Mouse (Mus musculus) hindbrain, embryonic 16.5 days (tissue): ENCODE measurements around the gene Ntn4. TPM values are rescaled to one million over a fixed set of nuclear protein-coding genes. Genes with fewer than 3 reads are reported as not detected.
"Not testable (repeated sequence)": the region's sequence is repeated elsewhere in the genome, so short reads cannot be mapped to it uniquely, and the experiment has no call there.

ENCODE experiments used
- ATAC-seq: fragments of 200-750 bp; cut with Nextera tagmentation; 2 replicates; pipeline ENCODE4 v1.8.0; 2017; ENCODE audit warnings: moderate TSS enrichment, moderate library complexity
- H3K27ac ChIP-seq: fragments of 300-500 bp; sonication (generic); 2 replicates; pipeline ENCODE4 v1.5.1; 2014; ENCODE audit warnings: low read depth, mild to moderate bottlenecking, control low read depth, low read length, moderate library complexity
- H3K27me3 ChIP-seq: fragments of 300-500 bp; sonication (generic); replicated peaks from 2 replicates; pipeline ENCODE4 v1.6.1; 2014; ENCODE audit warnings: low read length; ENCODE audit not compliant: control insufficient read depth, insufficient read depth
- H3K36me3 ChIP-seq: fragments of 300-500 bp; sonication (generic); 2 replicates; pipeline ENCODE4 v1.6.1; 2014; ENCODE audit warnings: mild to moderate bottlenecking, low read length, moderate library complexity, mixed read lengths; ENCODE audit not compliant: control insufficient read depth, insufficient read depth
- H3K4me1 ChIP-seq: fragments of 300-500 bp; sonication (generic); 2 replicates; pipeline ENCODE4 v1.6.1; 2014; ENCODE audit warnings: low read depth, low read length; ENCODE audit not compliant: control insufficient read depth, insufficient read depth
- H3K4me2 ChIP-seq: fragments of 300-500 bp; sonication (generic); 2 replicates; pipeline ENCODE4 v1.6.1; 2014; ENCODE audit warnings: mild to moderate bottlenecking, low read length, control low read depth, moderate library complexity
- H3K4me3 ChIP-seq: fragments of 300-500 bp; sonication (generic); 2 replicates; pipeline ENCODE4 v1.5.1; 2014; ENCODE audit warnings: mild to moderate bottlenecking, low read length, control low read depth, moderate library complexity
- H3K9ac ChIP-seq: fragments of 300-500 bp; sonication (generic); 2 replicates; pipeline ENCODE4 v1.6.1; 2014; ENCODE audit warnings: low read depth, mild to moderate bottlenecking, control low read depth, low read length, moderate library complexity
- H3K9me3 ChIP-seq: fragments of 300-500 bp; sonication (generic); 2 replicates; pipeline ENCODE4 v1.6.1; 2014; ENCODE audit warnings: mild to moderate bottlenecking, low read length, moderate library complexity; ENCODE audit not compliant: control insufficient read depth
- whole genome bisulfite sequencing: fragments of 180-500 bp; shearing (Covaris S2); extraction: QIAGEN DNeasy Blood & Tissue Kit; methylation state at CpG from one replicate; pipeline ENCODE4 v1.1.7; 2014; 5-methylcytosine and 5-hydroxymethylcytosine counted together
- polyA plus RNA-seq: library from polyadenylated mRNA; unstranded; fragments of >200 nt; fragmentation: Nextera tagmentation; extraction: Ambion mirVana; gene quantifications from 2 replicates; pipeline ENCODE4 v1.2.1, GENCODE M21; 2015

Gene Ntn4
- polyA plus RNA-seq, 1 experiment from 2014 or later = 0.81 TPM

DNA sequence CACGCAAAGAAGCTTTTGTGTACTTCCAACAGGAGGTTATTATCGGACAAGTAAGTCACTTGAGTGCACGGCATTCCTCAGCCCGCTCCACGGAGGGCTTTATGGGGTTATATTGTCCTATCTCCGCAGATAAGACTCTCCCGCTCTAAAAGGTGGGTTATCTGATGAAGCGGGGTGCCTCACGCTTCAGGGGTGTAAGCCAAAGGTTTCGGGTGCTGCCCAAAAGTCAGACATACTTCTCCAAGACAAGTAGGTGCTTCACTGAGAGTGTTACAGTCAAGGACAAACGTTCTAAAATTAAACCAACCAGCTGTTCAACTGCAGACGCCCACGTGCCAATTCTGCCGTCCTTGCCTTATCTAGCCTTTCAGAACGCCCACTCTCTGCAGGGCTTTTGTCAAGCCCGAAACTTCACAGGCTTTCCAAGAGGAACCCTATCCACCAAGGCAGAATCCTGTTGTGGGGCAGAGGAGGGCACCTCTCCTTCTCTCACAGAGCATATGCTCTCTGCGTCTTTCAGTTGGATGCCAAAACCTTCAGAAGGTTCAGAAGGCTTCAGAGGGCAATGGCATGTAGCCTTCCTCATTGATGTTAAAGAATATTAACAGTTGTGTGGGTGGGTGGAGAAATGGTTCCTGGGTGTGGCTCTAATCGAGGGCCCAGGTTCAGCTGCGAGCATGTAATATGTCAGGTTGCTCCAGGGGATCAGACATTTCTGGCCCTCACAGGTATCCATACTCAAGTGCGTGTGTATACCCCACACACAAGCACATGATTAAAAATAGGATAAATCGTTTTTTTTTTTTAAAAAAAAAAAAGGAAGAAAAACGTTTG, 32.4 kb downstream of the Ntn4 start:
- no peak for ATAC-seq
- H3K9ac ChIP-seq = no peak overlapping the region
- H3K4me3 ChIP-seq = no peak overlapping the region
- H3K4me1 ChIP-seq = no peaks in the 10 kb centered on the region
- 84% methylated on average over 22 of the region's 22 CpGs for WGBS
- no peak overlapping the region for H3K4me2 ChIP-seq
- no peaks in the 10 kb centered on the region for H3K36me3 ChIP-seq
- no peak overlapping the region for H3K27ac ChIP-seq
- no peaks in the 10 kb centered on the region for H3K27me3 ChIP-seq
- H3K9me3 ChIP-seq = no peaks in the 10 kb centered on the region

DNA sequence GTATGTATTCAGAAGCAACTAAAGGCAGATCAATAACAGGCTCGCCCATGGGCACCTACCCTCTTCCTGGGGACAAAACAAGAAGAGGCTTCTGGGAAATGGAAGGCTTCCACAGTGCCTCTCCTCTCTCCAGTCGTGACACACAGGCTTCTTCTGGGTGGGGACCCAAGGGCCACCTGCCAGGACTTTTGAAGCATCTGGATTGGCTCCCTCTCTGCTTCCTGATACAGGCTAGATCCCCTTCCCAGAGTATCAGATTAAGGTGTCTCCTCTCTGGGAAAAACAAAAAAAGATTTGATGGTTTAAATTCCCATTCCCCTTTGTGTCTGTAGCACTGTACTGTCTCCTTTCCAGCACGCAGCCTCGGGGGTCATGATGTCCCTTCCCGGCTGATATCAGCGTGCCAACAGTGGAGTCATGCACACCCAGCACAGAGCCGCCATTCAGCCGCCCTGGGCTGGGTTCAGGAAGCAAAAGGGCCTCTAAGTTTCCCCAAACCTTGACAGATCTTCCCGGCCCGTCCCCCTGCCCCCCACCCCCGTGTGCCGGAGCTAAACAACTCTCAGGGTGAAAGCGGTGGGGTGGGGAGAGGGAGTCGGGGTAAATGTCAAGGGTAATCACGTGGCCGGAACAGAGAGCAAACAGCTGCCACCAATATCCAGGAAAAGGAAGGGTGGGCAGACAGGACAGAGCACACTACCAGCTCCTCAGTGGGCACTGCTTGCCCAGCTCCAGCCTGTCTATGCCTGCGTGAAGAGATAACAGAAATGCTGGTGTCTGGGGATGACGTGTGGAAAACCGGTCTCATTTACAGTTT, 38.9 kb downstream of the Ntn4 start:
- H3K4me2 ChIP-seq = peak overlapping the region; percentile 42
- 32% methylated on average over 19 of the region's 19 CpGs for WGBS
- H3K9ac ChIP-seq = peak overlapping the region; percentile 8
- peaks cover 5% of the 10 kb centered on the region; the same call in 1 of the 2 replicates for H3K36me3 ChIP-seq
- H3K27me3 ChIP-seq = no peaks in the 10 kb centered on the region
- H3K4me3 ChIP-seq = peak overlapping the region; percentile 1; the same call in 1 of the 2 replicates
- no peaks in the 10 kb centered on the region for H3K9me3 ChIP-seq
- no peak overlapping the region for H3K27ac ChIP-seq
- peak; percentile 52; the same call in 1 of the 2 replicates for ATAC-seq
- peaks cover 4% of the 10 kb centered on the region for H3K4me1 ChIP-seq

DNA sequence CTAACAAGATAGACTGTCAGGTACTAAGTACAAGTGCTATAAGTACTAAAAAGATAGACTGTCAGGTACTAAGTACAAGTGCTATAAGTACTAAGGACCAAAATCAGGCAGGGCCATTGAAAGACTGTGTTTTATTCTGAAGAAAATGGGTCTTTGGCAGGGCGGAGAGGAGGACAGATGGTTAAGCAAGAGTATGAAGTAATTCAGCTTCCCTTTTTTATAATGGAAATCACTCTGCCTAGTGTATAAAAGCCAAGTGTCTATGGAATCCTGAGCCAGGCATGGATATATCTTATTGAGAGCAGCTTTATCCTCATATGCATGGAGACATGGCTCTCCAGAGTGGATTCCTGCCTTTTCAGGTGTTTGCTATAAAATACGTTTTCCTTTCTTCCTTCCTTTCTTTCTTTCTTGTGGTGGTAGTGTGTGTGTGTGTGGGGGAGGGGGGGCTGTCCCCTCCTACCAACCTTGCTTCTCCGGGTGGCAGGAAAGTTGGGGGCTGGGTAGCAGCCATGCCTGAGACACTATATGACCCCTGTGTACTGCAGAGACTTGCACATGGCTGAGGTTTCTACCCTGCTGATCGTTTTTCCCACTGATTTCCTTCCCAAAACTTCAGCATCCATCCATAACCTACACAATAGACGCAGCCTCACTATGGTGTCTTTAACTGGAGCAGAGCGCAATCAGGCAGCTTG, 40.3 kb downstream of the Ntn4 start:
- Histone ChIP-seq H3K9ac (no peak overlapping the region), H3K4me1 (peaks cover 4% of the 10 kb centered on the region), H3K27ac (no peak overlapping the region), H3K27me3 (no peaks in the 10 kb centered on the region), H3K4me2 (no peak overlapping the region), H3K9me3 (no peaks in the 10 kb centered on the region), H3K4me3 (no peak overlapping the region), H3K36me3 (peaks cover 5% of the 10 kb centered on the region; the same call in 1 of the 2 replicates)
- 50% methylated on average over 6 of the region's 6 CpGs for WGBS
- no peak for ATAC-seq

DNA sequence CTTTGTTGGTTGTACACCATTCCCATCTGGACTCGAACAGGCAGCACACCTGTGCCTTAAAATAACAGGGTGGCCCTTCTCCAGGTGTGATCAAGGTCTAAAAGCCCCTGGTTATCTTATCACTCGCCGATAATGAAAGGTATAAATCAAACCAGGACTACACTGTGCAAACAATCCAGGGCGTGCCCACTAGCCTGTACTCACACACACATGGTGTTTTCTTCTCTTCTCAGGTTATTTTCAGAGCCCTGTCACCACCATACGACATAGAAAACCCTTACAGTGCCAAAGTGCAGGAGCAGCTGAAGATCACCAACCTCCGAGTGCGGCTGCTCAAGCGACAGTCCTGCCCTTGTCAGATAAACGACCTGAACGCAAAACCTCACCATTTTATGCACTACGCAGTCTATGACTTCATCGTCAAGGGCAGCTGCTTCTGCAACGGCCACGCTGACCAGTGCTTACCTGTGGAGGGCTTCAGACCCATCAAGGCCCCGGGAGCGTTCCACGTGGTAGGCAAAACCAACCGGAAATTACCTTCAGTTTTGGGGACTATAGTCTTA, 41.8 kb downstream of the Ntn4 start:
- H3K27ac ChIP-seq = no peak overlapping the region
- H3K9ac ChIP-seq = no peak overlapping the region
- H3K4me3 ChIP-seq = no peak overlapping the region
- no peak overlapping the region for H3K4me2 ChIP-seq
- peaks cover 4% of the 10 kb centered on the region for H3K4me1 ChIP-seq
- H3K27me3 ChIP-seq = no peaks in the 10 kb centered on the region
- ATAC-seq = no peak
- H3K9me3 ChIP-seq = no peaks in the 10 kb centered on the region
- peaks cover 5% of the 10 kb centered on the region; the same call in 1 of the 2 replicates for H3K36me3 ChIP-seq
- WGBS = 93% methylated on average over 18 of the region's 18 CpGs

DNA sequence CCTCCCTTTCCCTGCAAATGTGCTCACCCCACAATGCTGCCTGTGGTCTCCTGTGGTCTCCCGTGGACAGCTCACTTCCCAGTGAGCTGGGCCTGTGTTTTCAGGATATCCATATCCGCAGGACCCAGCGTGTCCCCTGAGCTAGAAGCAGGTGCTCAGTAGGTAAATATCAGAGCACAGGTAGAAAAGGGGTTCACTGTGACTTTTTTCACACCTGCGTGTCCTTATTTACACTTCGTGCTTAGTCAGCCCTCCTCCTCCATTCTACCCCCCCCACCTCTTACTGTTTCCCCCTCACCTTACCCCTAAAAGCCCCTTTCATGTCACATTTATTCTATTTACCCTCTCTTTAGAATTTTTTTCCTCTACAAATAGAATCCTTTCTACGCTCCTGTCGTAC, 42.7 kb downstream of the Ntn4 start:
- Histone ChIP-seq H3K4me2 (no peak overlapping the region), H3K27me3 (no peaks in the 10 kb centered on the region), H3K9ac (no peak overlapping the region), H3K4me3 (no peak overlapping the region), H3K36me3 (peaks cover 5% of the 10 kb centered on the region; the same call in 1 of the 2 replicates), H3K9me3 (no peaks in the 10 kb centered on the region), H3K27ac (no peak overlapping the region), H3K4me1 (peaks cover 4% of the 10 kb centered on the region)
- no peak for ATAC-seq
- WGBS = 96% methylated on average over 7 of the region's 7 CpGs

DNA sequence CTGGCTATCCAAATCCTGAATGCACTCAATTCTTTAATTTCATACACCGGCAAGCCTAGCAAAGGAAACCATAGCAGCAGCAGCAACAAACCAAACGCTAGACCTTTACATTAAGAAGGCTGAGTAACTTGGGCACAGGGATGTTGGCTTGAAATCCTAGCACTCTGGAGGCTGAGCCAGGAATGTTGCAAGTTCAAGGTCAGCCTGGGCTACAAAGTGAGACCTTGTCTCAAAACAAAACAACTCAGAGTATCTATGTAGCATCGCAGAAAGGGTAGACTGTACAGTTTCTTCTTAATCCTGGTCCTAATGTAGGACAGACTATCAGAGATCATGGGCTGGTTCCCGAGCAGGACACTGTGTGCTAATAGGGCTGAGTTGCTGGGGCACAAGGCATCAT, 43.4 kb downstream of the Ntn4 start:
- Histone ChIP-seq H3K9me3 (no peaks in the 10 kb centered on the region), H3K4me1 (peaks cover 4% of the 10 kb centered on the region), H3K36me3 (peaks cover 5% of the 10 kb centered on the region; the same call in 1 of the 2 replicates), H3K27me3 (no peaks in the 10 kb centered on the region), H3K27ac (no peak overlapping the region), H3K4me3 (no peak overlapping the region), H3K9ac (no peak overlapping the region), H3K4me2 (no peak overlapping the region)
- no peak for ATAC-seq
- WGBS = 91% methylated on average over 4 of the region's 4 CpGs

DNA sequence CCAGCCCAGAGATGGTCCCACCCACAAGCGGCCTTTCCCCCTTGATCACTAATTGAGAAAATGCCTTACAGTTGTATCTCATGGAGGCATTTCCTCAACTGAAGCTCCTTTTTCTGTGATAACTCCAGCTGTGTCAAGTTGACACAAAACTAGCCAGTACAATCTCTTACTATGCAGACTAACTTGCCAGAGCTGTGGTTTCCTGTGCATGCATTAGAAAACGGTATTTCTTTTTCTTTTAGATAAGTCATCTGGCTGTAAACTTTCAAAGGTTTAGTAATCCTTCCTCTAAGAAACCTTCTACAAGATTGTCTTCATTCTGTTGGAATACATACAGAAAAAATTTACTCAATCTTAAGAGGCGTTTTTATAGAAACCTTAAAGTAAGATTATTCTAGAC, 44.9 kb downstream of the Ntn4 start:
- not testable (repeated sequence) for H3K9ac ChIP-seq, H3K4me1 ChIP-seq, H3K27ac ChIP-seq, H3K9me3 ChIP-seq, H3K27me3 ChIP-seq, H3K4me2 ChIP-seq, H3K4me3 ChIP-seq, H3K36me3 ChIP-seq, ATAC-seq
- 95% methylated on average over 3 of the region's 3 CpGs for WGBS

DNA sequence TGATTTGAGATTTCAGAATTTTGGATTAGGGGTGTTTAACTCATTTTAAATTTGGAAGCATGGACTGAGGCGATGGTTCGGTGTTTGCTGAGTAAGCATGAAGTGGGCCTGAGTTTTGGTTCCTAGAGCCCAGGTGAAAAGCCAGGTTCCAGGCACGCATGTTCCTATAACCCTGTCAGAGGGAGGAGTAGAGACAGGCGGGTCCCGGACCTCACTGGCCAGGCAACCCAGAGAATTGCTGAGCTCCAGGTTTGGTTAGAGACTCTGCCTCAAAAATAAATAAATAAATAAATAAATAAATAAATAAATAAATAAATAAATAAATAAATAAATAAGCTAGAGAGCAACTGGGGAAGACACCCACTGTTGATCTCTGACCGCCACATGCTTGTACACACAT, 46.1 kb downstream of the Ntn4 start:
- H3K27ac ChIP-seq = no peak overlapping the region
- H3K4me3 ChIP-seq = no peak overlapping the region
- H3K4me2 ChIP-seq = no peak overlapping the region
- H3K27me3 ChIP-seq = no peaks in the 10 kb centered on the region
- H3K36me3 ChIP-seq = peaks cover 5% of the 10 kb centered on the region; the same call in 1 of the 2 replicates
- no peak for ATAC-seq
- no peak overlapping the region for H3K9ac ChIP-seq
- WGBS = 97% methylated on average over 6 of the region's 6 CpGs
- H3K9me3 ChIP-seq = no peaks in the 10 kb centered on the region
- H3K4me1 ChIP-seq = no peaks in the 10 kb centered on the region
